Mouse (Mus musculus) erythroblast, embryonic 14.5 days (primary cell): ENCODE results near the gene Eef1akmt4.

ENCODE experiments used
- GATA1 ChIP-seq: IDR thresholded peaks from 2 replicates; pipeline ENCODE4 v1.6.1; 2012; ENCODE audit warnings: low read length, inconsistent platforms, mixed read lengths
- TAL1 ChIP-seq: IDR thresholded peaks from 3 replicates; pipeline ENCODE4 v1.6.1; 2012; ENCODE audit warnings: low read length, inconsistent platforms, mixed read lengths

DNA sequence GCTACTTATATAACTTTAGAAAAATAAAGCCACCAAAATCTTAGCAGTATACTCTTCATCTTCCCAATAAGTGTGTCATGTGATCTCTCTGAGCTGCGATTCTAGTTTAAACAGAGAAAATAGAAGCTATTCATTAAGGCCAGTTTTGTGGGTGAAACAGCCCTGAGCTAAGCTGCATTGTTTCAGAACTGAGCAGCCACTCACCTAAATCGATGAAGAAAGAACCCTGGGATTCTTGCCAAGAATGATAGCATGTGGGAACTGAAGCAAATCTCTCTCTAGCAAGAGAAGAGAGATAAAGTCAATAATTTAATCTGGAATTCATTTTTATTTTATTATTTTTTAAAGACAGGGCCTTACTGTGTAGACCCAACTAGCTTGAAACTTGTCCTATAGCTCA is 11.8 kb downstream of the Eef1akmt4 start:
- TF ChIP-seq GATA1 = no peak
- TF ChIP-seq TAL1 = no peak
